In the genomic region with DNA sequence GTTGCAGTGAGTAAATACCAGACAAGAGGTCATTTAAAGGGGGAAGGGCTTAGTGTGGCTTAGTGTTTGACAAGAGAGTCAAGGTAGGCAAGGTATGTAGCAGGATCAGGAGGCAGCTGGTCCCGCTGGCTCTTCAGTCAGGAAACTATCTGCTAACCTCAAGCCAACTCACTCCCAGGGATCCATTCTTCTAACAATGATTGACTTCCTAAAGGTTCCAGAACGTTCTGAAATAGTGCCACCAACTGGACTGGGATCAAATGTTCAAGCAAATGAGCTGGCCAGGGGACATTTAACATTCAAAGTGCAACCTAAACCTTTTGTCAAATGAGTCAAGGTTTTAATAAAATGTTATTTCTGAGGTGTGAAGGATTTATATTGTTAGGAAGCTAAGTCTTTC, we compare ENCODE assay signal across 11 mouse cellular contexts. TPM values are rescaled to one million over a fixed set of nuclear protein-coding genes. Genes with fewer than 3 reads are reported as not detected.
DNase-seq lines count a peak whose midpoint lies in the region; ATAC-seq and TF ChIP-seq lines count a peak whose summit lies in the region.
"Had no signal": no experiment of that assay in that cellular context is flagged by ENCODE, and none has a peak within 500 bp of the region (broad histone marks: within the 10 kb centered on the region; RNA-seq: fewer than 3 reads in every experiment).

No protein-coding gene starts in this region.

- intact Hi-C loops in heart, adult 2 months (cut with DNase I), result loop anchor here (1.0 to 5.0 kb wide), 2 partner anchors 134 to 192 kb away; no protein-coding TSS in a partner anchor
- intact Hi-C loops in heart, postnatal 25 days (cut with DNase I), result loop anchor here (2.0 to 5.0 kb wide), 2 partner anchors 93 to 187 kb away; no protein-coding TSS in a partner anchor
- intact Hi-C loops in heart, postnatal 14 days (cut with DNase I), result loop anchor here (1.0 to 5.0 kb wide), 3 partner anchors 62 to 197 kb away; no protein-coding TSS in a partner anchor

- no peaks in the 10 kb centered on the region for H3K27me3 ChIP-seq in heart, adult 2 months (ENCODE audit: control insufficient read depth, insufficient read depth, low read length)
- H3K27me3 ChIP-seq in limb, embryonic 15.5 days, result no peaks in the 10 kb centered on the region
- H3K27me3 ChIP-seq: forebrain, embryonic 13.5 days had no signal

- H3K4me3 ChIP-seq in heart, adult 2 months, result no peak overlapping the region
- no peak overlapping the region for H3K4me3 ChIP-seq in limb, embryonic 15.5 days
- H3K4me3 ChIP-seq: forebrain, embryonic 13.5 days; myocyte had no signal

- H3K27ac ChIP-seq in heart, adult 2 months, result peak overlapping the region; percentile 81
- peak overlapping the region; percentile 24; the same call in 1 of the 2 replicates for H3K27ac ChIP-seq in limb, embryonic 15.5 days
- H3K27ac ChIP-seq: forebrain, embryonic 13.5 days had no signal

- TF ChIP-seq CTCF in heart, adult 2 months (IDR thresholded peaks at IDR 0.05), result peak; percentile 64

- H3K79me2 ChIP-seq in heart, adult 2 months (replicated peaks; ENCODE audit: control insufficient read depth, insufficient read depth, low read length), result no peaks in the 10 kb centered on the region

- no peaks in the 10 kb centered on the region for H3K9me3 ChIP-seq in limb, embryonic 15.5 days
- H3K9me3 ChIP-seq: forebrain, embryonic 13.5 days had no signal

- 23% methylated on average over 2 of the region's 2 CpGs for WGBS in heart, adult 2 months
- WGBS in limb, embryonic 15.5 days, result 60% methylated on average over 2 of the region's 2 CpGs

- peak in 1 of 2 experiments; percentile 11 for DNase-seq in heart, adult 2 months
- no peak for DNase-seq in heart, postnatal 25 days (ENCODE audit: low spot score)
- peak; percentile 76 for DNase-seq in adipocyte (ENCODE audit: low spot score)
- DNase-seq in heart, postnatal 14 days, result peak; percentile 9 to 33
- DNase-seq in layer of hippocampus, postnatal 10 days (ENCODE audit: low spot score in 2 of 2), result no peak
- no peak for DNase-seq in gastrocnemius, postnatal 4 days (ENCODE audit: low spot score in 2 of 2)
- no peak for DNase-seq in right cerebral cortex, adult 2 months (ENCODE audit: low spot score in 2 of 2)
- DNase-seq: layer of hippocampus, postnatal 36 days had no signal

- no peak overlapping the region for H3K9ac ChIP-seq in heart, adult 2 months (ENCODE audit: low read depth, low read length)
- no peak overlapping the region for H3K9ac ChIP-seq in limb, embryonic 15.5 days
- H3K9ac ChIP-seq: forebrain, embryonic 13.5 days had no signal

- no peak for TF ChIP-seq POLR2A in heart, adult 2 months (IDR thresholded peaks at IDR 0.05; ENCODE audit: insufficient read depth, low read depth, low read length)

- H3K4me2 ChIP-seq in limb, embryonic 15.5 days, result no peak overlapping the region
- H3K4me2 ChIP-seq: forebrain, embryonic 13.5 days had no signal

- H3K4me1 ChIP-seq in heart, adult 2 months (ENCODE audit: control insufficient read depth, insufficient read depth, low read length), result peaks cover 4% of the 10 kb centered on the region; the same call in 1 of the 2 replicates
- no peaks in the 10 kb centered on the region for H3K4me1 ChIP-seq in limb, embryonic 15.5 days
- H3K4me1 ChIP-seq: forebrain, embryonic 13.5 days had no signal

- TF ChIP-seq EP300 in heart, adult 2 months (IDR thresholded peaks at IDR 0.05; ENCODE audit: insufficient read depth, low read depth, low read length), result 0 out of 2 replicates have a peak, but pooled peaks have one; percentile 61

- no peak for ATAC-seq in limb, embryonic 15.5 days (ENCODE audit: insufficient number of reproducible peaks, low FRiP score, low TSS enrichment, low read depth)
- ATAC-seq: forebrain, embryonic 13.5 days had no signal

- no peaks in the 10 kb centered on the region for H3K36me3 ChIP-seq in heart, adult 2 months (ENCODE audit: control insufficient read depth, insufficient read depth, low read length)
- H3K36me3 ChIP-seq in limb, embryonic 15.5 days, result no peaks in the 10 kb centered on the region

RNA-seq across cellular contexts. Expression of a gene that starts 21.5 kb away (rescaled TPM):
- 10 to 100 TPM; 26.7 to 27.5 TPM for total RNA-seq in heart, adult 2 months (2021)
- polyA plus RNA-seq in heart, adult 2 months (2012; rRNA removed), result 21.2 and 22.5 TPM in 2 replicates
- total RNA-seq in heart, postnatal 25 days (2021), result 10 to 100 TPM; 24.3 to 24.8 TPM
- 10 to 100 TPM; 25.4 to 25.8 TPM for total RNA-seq in heart, postnatal 14 days (2021)
- 55.5 and 55.8 TPM in 2 replicates for polyA plus RNA-seq in limb, embryonic 15.5 days (2015; fragmentation: Nextera tagmentation; extraction: Ambion mirVana)
- total RNA-seq in layer of hippocampus, postnatal 10 days (2021), result 10 to 100 TPM; 34.8 to 34.9 TPM
- total RNA-seq in gastrocnemius, postnatal 4 days (2021), result 10 to 100 TPM; 32.0 to 33.7 TPM

RNA-seq across cellular contexts. Expression of a gene that starts 36.8 kb away (rescaled TPM):
- 100 to 1,000 TPM; 165 to 179 TPM for total RNA-seq in heart, adult 2 months (2021)
- 136 and 180 TPM in 2 replicates for polyA plus RNA-seq in heart, adult 2 months (2012; rRNA removed)
- total RNA-seq in heart, postnatal 25 days (2021), result 100 to 1,000 TPM; 188 to 203 TPM
- total RNA-seq in heart, postnatal 14 days (2021), result 100 to 1,000 TPM; 175 to 198 TPM
- polyA plus RNA-seq in limb, embryonic 15.5 days (2015; fragmentation: Nextera tagmentation; extraction: Ambion mirVana), result 189 and 196 TPM in 2 replicates
- 10 to 100 TPM; 66.6 to 75.7 TPM for total RNA-seq in layer of hippocampus, postnatal 10 days (2021)
- total RNA-seq in gastrocnemius, postnatal 4 days (2021), result 10 to 100 TPM; 79.9 to 85.1 TPM

Comparison
In these comparisons a context has a peak if more than half of its experiments do, and no peak if none do; other contexts are left out.
1. DNase-seq: peak in adipocyte (single experiment) and heart, postnatal 14 days (2 of 2); none in heart, postnatal 25 days (single experiment), layer of hippocampus, postnatal 10 days (0 of 2), gastrocnemius, postnatal 4 days (0 of 2) and right cerebral cortex, adult 2 months (0 of 2).